Mouse (Mus musculus) frontal cortex, adult (tissue): ENCODE results near the gene Lmf1.
A peak's percentile ranks its signal among the peaks of the same experiment; 100 is the strongest.

ENCODE experiments used
- ATAC-seq: cut with Nextera tagmentation; 2 replicates; pipeline ENCODE4 v1.9.2; 2017; ENCODE audit warnings: mild to moderate bottlenecking, moderate library complexity, mixed read lengths; ENCODE audit not compliant: low TSS enrichment

The Lmf1 gene

DNA sequence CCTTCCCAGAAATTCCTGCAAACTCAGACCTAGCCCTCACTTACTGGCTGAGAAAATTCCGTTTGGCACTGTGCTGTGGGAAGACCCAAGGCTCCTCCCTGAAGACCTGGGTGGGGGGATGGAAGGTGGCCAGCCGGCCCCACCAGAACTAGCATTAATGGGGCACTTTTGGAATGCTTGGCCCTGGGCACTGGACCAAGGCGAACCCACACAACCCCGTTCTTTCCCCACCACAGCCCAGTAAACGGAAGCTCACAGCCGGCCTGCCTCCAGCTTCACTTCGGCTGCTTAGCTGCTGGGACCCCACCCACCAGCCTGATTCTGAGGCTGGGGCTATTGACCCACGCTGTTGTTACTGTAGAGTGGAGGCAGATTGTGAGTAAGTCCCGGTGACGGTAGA, 10.7 kb upstream of the Lmf1 start:
- peak; percentile 10; the same call in 1 of the 2 replicates for ATAC-seq

DNA sequence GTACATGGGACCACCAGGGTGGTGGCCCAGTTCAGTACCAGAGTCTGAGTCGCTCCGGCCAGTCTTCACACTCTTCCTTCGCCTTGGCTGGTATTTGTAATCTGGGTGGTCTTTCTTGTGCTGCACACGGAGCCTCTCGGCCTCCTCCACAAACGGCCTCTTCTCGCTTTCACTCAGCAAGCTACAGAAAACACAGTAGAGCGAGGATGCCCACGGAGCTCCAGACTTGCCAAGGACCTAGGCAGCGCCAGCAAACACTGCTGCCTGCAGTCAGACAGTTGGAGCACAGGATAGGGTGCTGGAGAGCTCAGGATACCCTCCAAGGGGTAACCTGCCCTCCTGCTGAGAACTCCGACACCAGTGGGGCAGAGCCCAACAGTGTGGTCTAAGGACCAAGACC, 10.0 kb upstream of the Lmf1 start:
- ATAC-seq, result peak; percentile 41; the same call in 1 of the 2 replicates

- no peak for ATAC-seq
These were observed 8.8 kb upstream of the Lmf1 start for GRCm38 (mm10) chr17:25569833-25570647.

GRCm38 (mm10) chr17:25570648-25571452, 8.0 kb upstream of the Lmf1 start, which contains the start of gene Sox8:
Gene Sox8, minus strand, starts transcription at chr17:25570686.
- peak; percentile 53 for ATAC-seq

- ATAC-seq, result no peak
These were observed 7.4 kb upstream of the Lmf1 start for GRCm38 (mm10) chr17:25571453-25571820.

GRCm38 (mm10) chr17:25575208-25575971, 3.5 kb upstream of the Lmf1 start:
- no peak for ATAC-seq

DNA sequence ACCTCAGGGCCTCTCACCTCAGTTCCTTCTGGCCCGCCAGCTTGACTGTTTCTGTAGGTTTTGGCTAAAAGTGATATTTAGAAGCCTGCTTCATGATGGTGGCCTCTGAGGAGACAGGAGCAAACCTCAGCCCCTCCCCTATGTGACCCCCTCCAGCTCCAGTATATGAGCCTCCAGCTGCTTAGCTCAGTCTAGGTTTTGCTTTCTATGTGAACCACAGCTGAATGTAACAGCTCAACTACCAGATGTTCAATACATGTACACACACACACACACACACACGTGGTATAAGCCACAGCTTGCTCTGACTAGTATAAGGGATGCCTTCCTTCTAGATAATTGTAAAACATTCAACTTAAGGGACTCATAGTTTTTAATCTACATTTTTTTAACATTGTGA, 2.9 kb upstream of the Lmf1 start:
- ATAC-seq, result no peak

DNA sequence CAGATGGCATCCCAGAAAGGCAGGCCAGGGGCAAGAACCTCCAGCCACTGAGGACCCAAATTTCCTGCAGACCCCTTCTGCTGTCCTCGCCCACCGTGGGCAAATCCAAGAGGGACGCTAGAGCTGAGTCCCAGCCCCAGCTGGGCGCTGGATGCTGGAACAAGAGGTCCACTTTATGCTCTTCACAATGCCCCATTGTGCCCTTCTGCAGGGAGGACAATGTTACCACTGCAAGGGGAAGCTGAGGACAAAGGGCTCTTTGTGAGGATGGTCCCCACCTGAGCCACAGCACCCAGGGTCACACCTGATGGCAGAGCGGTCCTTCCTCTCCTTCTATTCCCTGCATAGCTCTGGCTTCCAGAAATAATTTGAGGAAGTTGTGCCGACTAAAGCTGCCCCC, 1.6 kb upstream of the Lmf1 start:
- ATAC-seq, result no peak

GRCm38 (mm10) chr17:25577702-25578101, 1.2 kb upstream of the Lmf1 start:
- no peak for ATAC-seq

- ATAC-seq, result peak; percentile 11; the same call in 1 of the 2 replicates
These were observed 605 bp downstream of the Lmf1 start for GRCm38 (mm10) chr17:25579332-25580047.

- ATAC-seq, result no peak
These were observed 3.2 kb downstream of the Lmf1 start for GRCm38 (mm10) chr17:25582076-25582475.

DNA sequence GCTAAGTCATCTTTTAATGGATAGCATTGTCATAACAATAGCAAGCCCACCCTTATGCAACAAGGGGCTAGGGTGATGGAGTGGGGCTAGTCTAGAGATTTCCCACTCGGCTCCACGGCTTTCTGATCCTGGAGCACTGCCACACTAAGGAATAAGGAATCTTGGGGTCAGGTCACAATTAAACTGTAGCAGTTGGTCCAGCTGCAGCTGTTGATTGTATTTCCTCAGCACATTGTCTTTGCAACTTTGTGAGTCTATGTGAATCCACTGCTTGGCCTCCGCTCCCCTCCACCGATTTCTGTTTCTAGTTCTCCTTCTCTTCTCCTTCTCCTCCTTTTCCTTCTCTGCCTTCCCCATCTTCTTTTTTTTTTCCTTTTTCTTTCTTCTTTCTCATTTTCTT, 4.2 kb downstream of the Lmf1 start:
- no peak for ATAC-seq

- ATAC-seq, result no peak
These were observed 5.0 kb downstream of the Lmf1 start for GRCm38 (mm10) chr17:25583858-25584257.

DNA sequence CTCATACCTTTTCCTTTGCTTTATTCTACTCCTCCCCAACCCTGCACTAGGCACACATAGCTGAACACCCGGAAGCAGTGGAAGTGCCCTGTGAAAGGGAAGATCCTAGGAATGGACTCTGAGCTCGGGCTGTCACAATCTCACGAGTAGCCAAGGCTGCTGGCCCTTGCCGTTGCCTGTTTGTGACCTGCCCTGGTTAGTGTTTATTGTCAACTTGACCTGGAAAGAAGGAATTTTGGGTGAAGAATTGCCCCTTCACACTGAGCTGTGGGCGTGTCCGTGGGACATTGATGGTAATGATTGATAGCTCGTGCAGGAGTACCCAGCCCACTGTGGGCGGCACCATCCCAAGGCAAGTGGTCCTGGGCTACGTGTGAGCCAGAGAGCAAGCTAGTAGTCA, 5.8 kb downstream of the Lmf1 start:
- no peak for ATAC-seq

DNA sequence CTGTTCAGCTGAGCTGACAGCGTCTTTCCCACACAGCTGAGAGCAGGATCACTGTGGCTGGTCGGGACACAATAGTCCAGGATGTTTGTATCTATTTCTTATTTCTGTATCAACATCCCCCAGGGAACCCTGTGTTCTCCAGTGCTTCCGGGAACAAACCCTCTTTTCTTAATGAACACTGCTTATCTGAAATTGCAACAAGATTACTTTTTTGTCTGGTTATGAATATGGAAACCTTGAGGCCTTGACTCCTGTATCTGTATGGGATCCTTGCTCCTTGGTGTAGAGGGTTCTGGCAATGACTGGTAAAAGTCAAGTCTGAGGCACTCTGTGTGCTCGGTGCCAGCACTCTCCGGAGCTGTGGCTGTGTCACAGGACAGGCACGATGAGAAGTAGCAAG, 11.2 kb downstream of the Lmf1 start:
- no peak for ATAC-seq

- ATAC-seq, result no peak
These were observed 12.1 kb downstream of the Lmf1 start for GRCm38 (mm10) chr17:25590985-25591384.

DNA sequence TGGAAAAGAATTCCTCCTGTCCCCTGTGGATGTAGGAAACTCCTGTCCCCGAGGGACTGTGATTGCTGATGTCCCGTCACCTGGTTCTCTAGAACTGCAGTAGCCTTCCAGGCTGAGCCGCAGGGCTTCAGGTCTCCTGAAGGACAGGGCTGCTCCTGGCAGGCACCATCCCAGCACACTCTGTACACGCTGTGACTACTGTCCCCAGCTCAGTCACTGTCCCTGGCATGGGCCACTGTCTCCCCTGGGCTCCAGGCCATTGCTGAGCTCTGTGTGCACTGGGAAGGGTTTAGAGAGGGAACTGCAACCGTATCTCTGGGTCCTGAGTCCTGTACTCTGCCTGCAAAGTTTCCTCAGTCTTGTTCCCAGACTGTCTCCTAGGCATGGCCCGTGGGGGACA, 13.5 kb downstream of the Lmf1 start:
- no peak; the same call in 1 of the 2 replicates for ATAC-seq

DNA sequence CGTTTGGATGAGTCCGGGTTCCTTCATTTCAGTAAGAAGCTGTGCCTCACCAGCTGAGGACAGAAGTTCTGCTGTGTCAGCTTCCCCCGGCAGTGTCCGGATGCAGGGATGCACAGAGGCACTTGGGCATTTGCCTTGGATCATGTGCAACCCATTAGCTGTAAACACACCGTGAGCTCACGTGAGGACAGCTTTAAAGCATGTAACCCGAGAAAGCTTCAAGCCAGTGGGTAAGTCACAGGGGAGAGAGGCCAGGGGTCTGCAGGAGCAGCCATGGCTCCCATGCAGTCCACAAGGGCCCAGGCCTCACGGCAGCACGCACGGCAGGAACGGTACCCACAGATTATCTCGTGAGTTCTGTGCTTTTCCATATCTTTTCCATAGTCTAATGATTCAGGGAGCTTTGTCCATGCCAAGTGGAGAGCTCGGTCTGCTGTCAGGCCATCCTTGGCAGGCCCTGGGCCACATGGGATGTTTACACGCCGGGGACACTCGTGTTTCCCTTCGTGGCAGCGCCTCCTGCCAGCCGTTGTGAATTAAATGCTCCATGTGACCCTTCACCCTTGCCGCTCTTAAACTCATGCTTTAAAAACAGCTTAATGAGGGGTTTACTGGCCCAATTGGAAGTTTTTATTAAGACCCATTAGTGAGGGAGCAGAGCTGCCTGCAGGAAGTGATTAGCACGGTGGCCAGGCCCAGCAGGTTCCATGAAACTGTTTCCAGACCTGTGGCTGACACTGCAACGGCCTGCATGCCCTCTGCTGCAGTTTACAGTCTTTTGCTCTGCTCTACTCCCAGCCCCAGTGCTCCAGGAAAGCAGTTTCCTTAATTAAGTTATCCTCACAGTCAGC, 14.8 kb downstream of the Lmf1 start:
- ATAC-seq, result no peak

GRCm38 (mm10) chr17:25595495-25595894, 16.6 kb downstream of the Lmf1 start:
- no peak for ATAC-seq

GRCm38 (mm10) chr17:25597537-25597936, 18.7 kb downstream of the Lmf1 start:
- no peak for ATAC-seq

DNA sequence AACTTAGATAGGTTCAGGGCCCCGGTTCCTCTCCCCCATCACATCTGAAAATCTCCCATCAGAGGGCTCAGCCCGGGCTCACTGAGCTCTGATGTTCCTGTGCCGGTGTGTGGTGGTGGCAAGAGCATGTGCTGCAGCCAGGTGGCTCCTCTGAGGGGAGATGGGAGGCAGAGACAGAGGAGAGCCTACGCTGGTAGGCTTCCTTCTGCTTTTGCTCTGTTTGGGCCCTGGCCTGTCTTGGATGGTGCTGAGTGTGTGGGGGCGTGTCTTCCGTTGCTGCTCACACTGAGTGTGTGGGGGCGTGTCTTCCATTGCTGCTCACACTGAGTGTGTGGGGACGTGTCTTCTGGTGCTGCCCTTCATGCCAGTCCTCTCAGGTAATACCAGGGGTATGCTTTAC, 23.5 kb downstream of the Lmf1 start:
- peak; percentile 83 for ATAC-seq
